Mouse (Mus musculus) heart, adult 2 months (tissue): Measurements from ENCODE around the gene Gnat1.

Experiments used
- CTCF ChIP-seq: fragments of 200-600 bp; IDR thresholded peaks from 2 replicates; pipeline ENCODE4 v1.8.1; 2022; ENCODE audit warnings: antibody characterized with exemption, mild to moderate bottlenecking, moderate library complexity
- POLR2A ChIP-seq: fragments of 200-500 bp; IDR thresholded peaks from 2 replicates; pipeline ENCODE4 v1.6.1; 2011; ENCODE audit warnings: mild to moderate bottlenecking, low read depth, low read length, control low read depth; ENCODE audit not compliant: insufficient read depth

GRCm38 (mm10) chr9:107706781-107707211 is 27.3 kb upstream of the Gnat1 start:
- TF ChIP-seq POLR2A (no peak), CTCF (no peak)
